Mouse (Mus musculus): ENCODE measurements around the gene Tnxb. TPM values are rescaled to one million over a fixed set of nuclear protein-coding genes. Genes with fewer than 3 reads are reported as not detected.

Tnxb gene
- polyA plus RNA-seq (2015; fragmentation: Nextera tagmentation; extraction: Ambion mirVana), result 0.05 and 0.08 TPM in 2 replicates

DNA sequence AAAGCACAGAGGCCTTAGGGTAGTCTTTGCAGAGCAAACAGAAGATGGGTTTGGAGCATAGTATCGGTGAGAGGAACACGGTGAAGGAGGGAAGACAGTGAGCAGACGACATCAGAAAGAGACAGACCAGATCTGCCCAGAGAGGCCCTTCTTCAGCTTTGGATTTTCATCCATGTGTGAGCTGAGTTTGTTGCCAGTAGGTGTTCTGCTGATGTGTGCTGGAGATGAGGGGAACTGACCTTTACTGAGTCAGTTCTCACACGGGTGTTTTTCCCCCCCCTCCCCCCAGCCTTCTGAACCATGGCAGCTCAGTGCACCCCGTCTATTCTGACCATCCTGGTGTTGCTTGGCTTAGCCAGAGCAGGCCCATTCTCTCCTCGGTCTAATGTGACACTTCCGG, at the start of gene Tnxb:
Gene Tnxb (plus strand): TSS at position 301 of the 400 bp plus-strand sequence.
- Histone ChIP-seq H3K4me2 (peak within 1 kb of the TSS; percentile 30; the same call in 1 of the 2 replicates), H3K9me3 (replicated peaks) (no peaks in the 10 kb centered on the region), H3K4me3 (replicated peaks) (peak within 1 kb of the TSS; percentile 14; the same call in 1 of the 2 replicates), H3K9ac (no peak within 1 kb of the TSS), H3K36me3 (no peaks in the 10 kb centered on the region), H3K4me1 (replicated peaks) (peaks cover 4% of the 10 kb centered on the region; the same call in 1 of the 2 replicates), H3K27ac (no peak within 1 kb of the TSS), H3K27me3 (peaks cover 63% of the 10 kb centered on the region)
- DNase-seq, result no peak
- no peak for ATAC-seq (ENCODE audit: low read depth)
- WGBS (ENCODE audit: insufficient replicate concordance), result 56% methylated on average over 7 of the region's 7 CpGs

- Histone ChIP-seq H3K9me3 (replicated peaks) (no peaks in the 10 kb centered on the region), H3K4me2 (no peak overlapping the region), H3K27ac (no peak overlapping the region), H3K4me1 (replicated peaks) (peaks cover 31% of the 10 kb centered on the region), H3K36me3 (peaks cover 32% of the 10 kb centered on the region), H3K4me3 (replicated peaks) (no peak overlapping the region), H3K27me3 (no peaks in the 10 kb centered on the region), H3K9ac (no peak overlapping the region)
- DNase-seq (no peak), ATAC-seq (ENCODE audit: low read depth) (no peak)
- 80% methylated on average over 8 of the region's 8 CpGs for WGBS (ENCODE audit: insufficient replicate concordance)
Measured at GRCm38 (mm10) chr17:34621006-34621405, 49.3 kb upstream of the Tnxb start.

GRCm38 (mm10) chr17:34623161-34623560, 47.2 kb upstream of the Tnxb start:
- H3K27ac ChIP-seq, result no peak overlapping the region
- H3K9me3 ChIP-seq (replicated peaks), result no peaks in the 10 kb centered on the region
- 71% methylated on average over 9 of the region's 9 CpGs for WGBS (ENCODE audit: insufficient replicate concordance)
- H3K36me3 ChIP-seq, result peaks cover 22% of the 10 kb centered on the region
- DNase-seq (no peak), ATAC-seq (ENCODE audit: low read depth) (no peak)
- H3K27me3 ChIP-seq, result peaks cover 8% of the 10 kb centered on the region
- H3K4me2 ChIP-seq, result no peak overlapping the region
- H3K4me3 ChIP-seq (replicated peaks), result no peak overlapping the region
- H3K4me1 ChIP-seq (replicated peaks), result peaks cover 41% of the 10 kb centered on the region
- no peak overlapping the region for H3K9ac ChIP-seq

DNA sequence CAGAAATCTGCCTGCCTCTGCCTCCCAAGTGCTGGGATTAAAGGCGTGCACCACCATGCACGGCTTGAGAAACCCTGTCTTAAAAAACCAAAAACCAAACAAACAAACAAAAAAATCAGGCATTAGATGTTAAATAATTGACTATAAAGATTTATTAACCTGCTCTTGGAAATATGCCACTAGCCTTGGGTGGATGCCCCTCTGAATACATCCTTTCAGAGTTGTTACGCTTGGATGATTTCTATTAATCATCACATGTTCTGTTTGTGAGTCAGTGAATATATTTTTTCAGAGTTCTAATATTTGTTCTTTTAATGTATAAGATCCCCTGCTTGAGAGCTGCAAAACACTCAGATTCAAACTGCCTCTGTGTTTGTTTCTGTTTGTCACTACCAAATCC, 45.4 kb upstream of the Tnxb start:
- H3K4me1 ChIP-seq (replicated peaks), result peaks cover 53% of the 10 kb centered on the region
- WGBS (ENCODE audit: insufficient replicate concordance), result 82% methylated on average over 3 of the region's 3 CpGs

GRCm38 (mm10) chr17:34626062-34626772, 44.1 kb upstream of the Tnxb start:
- peak overlapping the region; percentile 80 for H3K9ac ChIP-seq
- no peaks in the 10 kb centered on the region for H3K9me3 ChIP-seq (replicated peaks)
- peak overlapping the region; percentile 70 for H3K27ac ChIP-seq
- H3K4me1 ChIP-seq (replicated peaks), result peaks cover 65% of the 10 kb centered on the region
- peak overlapping the region; percentile 91 for H3K4me2 ChIP-seq
- peaks cover 22% of the 10 kb centered on the region for H3K36me3 ChIP-seq
- 49% methylated on average over 16 of the region's 16 CpGs for WGBS (ENCODE audit: insufficient replicate concordance)
- peaks cover 38% of the 10 kb centered on the region for H3K27me3 ChIP-seq
- H3K4me3 ChIP-seq (replicated peaks), result peak overlapping the region; percentile 70
- no peak for DNase-seq
- no peak for ATAC-seq (ENCODE audit: low read depth)

More for the DNA sequence above, 45.4 kb upstream of the Tnxb start:
- no peak for DNase-seq
- Histone ChIP-seq H3K9me3 (replicated peaks) (no peaks in the 10 kb centered on the region), H3K4me3 (replicated peaks) (no peak overlapping the region), H3K27me3 (peaks cover 26% of the 10 kb centered on the region), H3K9ac (no peak overlapping the region), H3K4me2 (no peak overlapping the region), H3K36me3 (peaks cover 22% of the 10 kb centered on the region), H3K27ac (no peak overlapping the region)
- ATAC-seq (ENCODE audit: low read depth), result no peak

DNA sequence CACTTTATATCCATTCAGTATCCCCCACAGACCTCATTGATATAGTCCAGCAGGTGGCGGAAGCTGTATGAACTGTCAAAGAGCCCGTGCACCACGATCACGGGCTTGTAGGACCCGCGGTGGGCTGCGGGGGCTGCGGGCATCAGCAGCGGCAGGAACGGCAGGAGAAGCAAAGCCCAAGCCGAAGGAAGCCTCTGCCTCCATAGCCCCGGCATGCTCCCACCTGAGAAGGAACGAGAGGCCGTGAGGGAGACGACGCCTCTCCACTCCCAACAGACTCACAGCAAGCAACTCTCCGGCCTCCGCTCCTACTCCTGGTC, 43.6 kb upstream of the Tnxb start:
- WGBS (ENCODE audit: insufficient replicate concordance), result 1% methylated on average over 18 of the region's 18 CpGs
- Histone ChIP-seq H3K9me3 (replicated peaks) (no peaks in the 10 kb centered on the region), H3K4me2 (peak overlapping the region; percentile 91), H3K27ac (peak overlapping the region; percentile 70), H3K4me1 (replicated peaks) (peaks cover 69% of the 10 kb centered on the region), H3K36me3 (peaks cover 22% of the 10 kb centered on the region), H3K27me3 (peaks cover 43% of the 10 kb centered on the region), H3K4me3 (replicated peaks) (peak overlapping the region; percentile 70), H3K9ac (peak overlapping the region; percentile 80)
- DNase-seq (no peak), ATAC-seq (ENCODE audit: low read depth) (peak; percentile 27)

GRCm38 (mm10) chr17:34627093-34627942, 43.0 kb upstream of the Tnxb start:
- under 1% methylated on average over 45 of the region's 45 CpGs for WGBS (ENCODE audit: insufficient replicate concordance)
- Histone ChIP-seq H3K4me2 (peak overlapping the region; percentile 91), H3K27me3 (peaks cover 49% of the 10 kb centered on the region), H3K4me1 (replicated peaks) (peaks cover 69% of the 10 kb centered on the region), H3K4me3 (replicated peaks) (peak overlapping the region; percentile 70), H3K27ac (peak overlapping the region; percentile 70), H3K9ac (peak overlapping the region; percentile 80), H3K9me3 (replicated peaks) (no peaks in the 10 kb centered on the region), H3K36me3 (peaks cover 21% of the 10 kb centered on the region)
- peak; percentile 65 for DNase-seq
- peak; percentile 67 for ATAC-seq (ENCODE audit: low read depth)

DNA sequence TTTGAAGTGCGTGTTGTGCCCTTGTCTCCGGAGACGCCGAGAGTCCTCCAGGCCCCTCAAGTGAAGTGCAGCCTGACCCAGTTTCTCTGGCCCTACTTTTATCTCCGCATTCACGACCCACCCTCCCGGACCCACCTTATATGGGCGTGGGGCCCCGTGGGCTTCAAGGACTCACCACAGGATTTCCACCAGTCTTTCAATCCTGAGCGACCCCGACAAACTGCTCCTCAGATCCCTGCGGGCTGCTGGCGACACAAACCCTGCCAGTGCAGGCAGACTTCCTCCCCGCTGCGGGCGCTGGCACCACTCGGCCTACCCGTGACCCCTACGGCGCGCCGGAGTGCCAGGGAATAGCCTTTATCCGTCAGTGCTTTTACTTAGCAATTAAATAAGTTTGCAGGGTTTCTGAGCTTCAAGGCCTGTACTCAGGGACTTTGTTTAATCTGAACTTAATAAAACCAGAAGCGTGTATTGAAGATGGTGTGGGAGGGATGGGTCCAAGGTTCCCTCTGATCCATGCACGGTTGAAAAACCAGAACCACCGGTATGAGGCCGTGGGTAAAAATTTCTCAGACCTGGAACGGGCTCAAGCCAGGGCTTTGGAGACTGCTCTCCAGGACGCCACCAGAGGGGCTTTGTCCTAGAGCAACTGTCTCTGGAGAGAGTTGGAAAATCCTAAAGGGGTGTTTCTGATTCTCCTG, 42.2 kb upstream of the Tnxb start, which contains the start of gene Ppt2:
Gene Ppt2 (minus strand): TSS at position 568 of the 701 bp plus-strand sequence.
- H3K4me3 ChIP-seq (replicated peaks), result peak within 1 kb of the TSS; percentile 70
- peak within 1 kb of the TSS; percentile 53 for H3K27ac ChIP-seq
- peaks cover 57% of the 10 kb centered on the region for H3K27me3 ChIP-seq
- peak within 1 kb of the TSS; percentile 80 for H3K9ac ChIP-seq
- peak within 1 kb of the TSS; percentile 91 for H3K4me2 ChIP-seq
- H3K36me3 ChIP-seq, result peaks cover 14% of the 10 kb centered on the region
- WGBS (ENCODE audit: insufficient replicate concordance), result 15% methylated on average over 29 of the region's 29 CpGs
- no peaks in the 10 kb centered on the region for H3K9me3 ChIP-seq (replicated peaks)
- peaks cover 69% of the 10 kb centered on the region for H3K4me1 ChIP-seq (replicated peaks)
- ATAC-seq (ENCODE audit: low read depth) (no peak), DNase-seq (no peak)

GRCm38 (mm10) chr17:34628644-34628967, 41.7 kb upstream of the Tnxb start:
- no peak overlapping the region for H3K27ac ChIP-seq
- peaks cover 69% of the 10 kb centered on the region for H3K4me1 ChIP-seq (replicated peaks)
- WGBS (ENCODE audit: insufficient replicate concordance), result 43% methylated on average over 5 of the region's 5 CpGs
- no peaks in the 10 kb centered on the region for H3K9me3 ChIP-seq (replicated peaks)
- H3K4me3 ChIP-seq (replicated peaks), result peak overlapping the region; percentile 70; the same call in 1 of the 2 replicates
- H3K4me2 ChIP-seq, result peak overlapping the region; percentile 91
- ATAC-seq (ENCODE audit: low read depth) (no peak), DNase-seq (no peak)
- peaks cover 10% of the 10 kb centered on the region for H3K36me3 ChIP-seq
- H3K9ac ChIP-seq, result no peak overlapping the region
- peaks cover 62% of the 10 kb centered on the region for H3K27me3 ChIP-seq

GRCm38 (mm10) chr17:34629221-34629751, 41.0 kb upstream of the Tnxb start, which contains the start of gene Prrt1:
Prrt1 (plus strand) TSS chr17:34629533.
- DNase-seq, result no peak
- 7% methylated on average over 16 of the region's 16 CpGs for WGBS (ENCODE audit: insufficient replicate concordance)

More at GRCm38 (mm10) chr17:34629221-34629751, 41.0 kb upstream of the Tnxb start, which contains the start of gene Prrt1:
- no peaks in the 10 kb centered on the region for H3K9me3 ChIP-seq (replicated peaks)
- peak within 1 kb of the TSS; percentile 91 for H3K4me2 ChIP-seq
- H3K9ac ChIP-seq, result no peak within 1 kb of the TSS
- H3K27ac ChIP-seq, result no peak within 1 kb of the TSS
- H3K27me3 ChIP-seq, result peaks cover 69% of the 10 kb centered on the region
- ATAC-seq (ENCODE audit: low read depth), result no peak
- peaks cover 69% of the 10 kb centered on the region for H3K4me1 ChIP-seq (replicated peaks)
- H3K36me3 ChIP-seq, result peaks cover 6% of the 10 kb centered on the region; the same call in 1 of the 2 replicates
- H3K4me3 ChIP-seq (replicated peaks), result peak within 1 kb of the TSS; percentile 70

All from liver, embryonic 13.5 days (tissue).